Mouse (Mus musculus) olfactory bulb, adult 2 months (tissue): ENCODE results near the gene Rsc1a1.

Experiments
- CTCF ChIP-seq: fragments of 200-500 bp; IDR thresholded peaks from 2 replicates; pipeline ENCODE4 v1.5.1; 2012; ENCODE audit warnings: low read depth, mild to moderate bottlenecking, low read length, moderate library complexity; ENCODE audit not compliant: insufficient read depth
- POLR2A ChIP-seq: fragments of 200-500 bp; IDR thresholded peaks from 2 replicates; pipeline ENCODE4 v1.6.1; 2012; ENCODE audit warnings: mild to moderate bottlenecking, low read depth, low read length, moderate library complexity; ENCODE audit not compliant: insufficient read depth

GRCm38 (mm10) chr4:141713598-141714142, 28.3 kb upstream of the Rsc1a1 start:
- no peak for TF ChIP-seq POLR2A
- no peak for TF ChIP-seq CTCF
